In genomic region chr1:37041126-37041525, GRCm38 (mm10) we compare ENCODE assay signal across 22 mouse cellular contexts. TPM values are rescaled to one million over a fixed set of nuclear protein-coding genes. Genes with fewer than 3 reads are reported as not detected.
DNase-seq lines count a peak whose midpoint lies in the region; ATAC-seq and TF ChIP-seq lines count a peak whose summit lies in the region.
"Had no signal": no experiment of that assay in that cellular context is flagged by ENCODE, and none has a peak within 500 bp of the region (broad histone marks: within the 10 kb centered on the region; RNA-seq: fewer than 3 reads in every experiment).

No protein-coding gene starts in this region.

- no peaks in the 10 kb centered on the region for H3K27me3 ChIP-seq in intestine, embryonic 14.5 days (replicated peaks; ENCODE audit: control insufficient read depth, insufficient read depth, low read length)
- no peaks in the 10 kb centered on the region for H3K27me3 ChIP-seq in intestine, postnatal 0 days (replicated peaks; ENCODE audit: control insufficient read depth, insufficient read depth, low read length)
- no peaks in the 10 kb centered on the region for H3K27me3 ChIP-seq in liver, embryonic 15.5 days
- H3K27me3 ChIP-seq in stomach, embryonic 14.5 days (ENCODE audit: control insufficient read depth, insufficient read depth, low read length): no peaks in the 10 kb centered on the region
- H3K27me3 ChIP-seq in midbrain, embryonic 14.5 days (ENCODE audit: control insufficient read depth, insufficient read depth, low read length): no peaks in the 10 kb centered on the region
- H3K27me3 ChIP-seq: embryonic facial prominence, embryonic 12.5 days; hindbrain, embryonic 12.5 days; limb, embryonic 13.5 days; midbrain, embryonic 15.5 days; neural tube, embryonic 15.5 days had no signal

- no peak for TF ChIP-seq CTCF in intestine, postnatal 0 days (IDR thresholded peaks at IDR 0.05; ENCODE audit: low read depth)

- no peak overlapping the region for H3K4me3 ChIP-seq in intestine, embryonic 14.5 days (ENCODE audit: low read depth, low read length)
- H3K4me3 ChIP-seq in intestine, postnatal 0 days (ENCODE audit: low read depth, low read length): no peak overlapping the region
- H3K4me3 ChIP-seq in liver, embryonic 15.5 days (replicated peaks): no peak overlapping the region
- H3K4me3 ChIP-seq in stomach, embryonic 14.5 days (ENCODE audit: low read depth, low read length): no peak overlapping the region
- no peak overlapping the region for H3K4me3 ChIP-seq in midbrain, embryonic 14.5 days (replicated peaks; ENCODE audit: low read depth, low read length)
- H3K4me3 ChIP-seq: embryonic facial prominence, embryonic 12.5 days; erythroblast, embryonic 14.5 days; heart, embryonic 10.5 days; hindbrain, embryonic 12.5 days; limb, embryonic 13.5 days; midbrain, embryonic 15.5 days; neural tube, embryonic 15.5 days had no signal

- H3K4me1 ChIP-seq in intestine, embryonic 14.5 days (replicated peaks; ENCODE audit: control insufficient read depth, insufficient read depth, low read length): 0 out of 2 replicates have a peak, but pooled peaks cover 3% of the 10 kb centered on the region
- H3K4me1 ChIP-seq in intestine, postnatal 0 days (replicated peaks; ENCODE audit: control insufficient read depth, insufficient read depth, low read length): no peaks in the 10 kb centered on the region
- no peaks in the 10 kb centered on the region for H3K4me1 ChIP-seq in liver, embryonic 15.5 days (replicated peaks)
- peaks cover 11% of the 10 kb centered on the region; the same call in 1 of the 2 replicates for H3K4me1 ChIP-seq in stomach, embryonic 14.5 days (ENCODE audit: control insufficient read depth, insufficient read depth, low read length)
- H3K4me1 ChIP-seq in midbrain, embryonic 14.5 days (ENCODE audit: control insufficient read depth, insufficient read depth, low read length): no peaks in the 10 kb centered on the region
- H3K4me1 ChIP-seq: heart, embryonic 10.5 days; hindbrain, embryonic 12.5 days; midbrain, embryonic 15.5 days; neural tube, embryonic 15.5 days had no signal

- H3K36me3 ChIP-seq in intestine, embryonic 14.5 days (ENCODE audit: control insufficient read depth, insufficient read depth, low read length): no peaks in the 10 kb centered on the region
- H3K36me3 ChIP-seq in intestine, postnatal 0 days (ENCODE audit: control insufficient read depth, insufficient read depth): no peaks in the 10 kb centered on the region
- H3K36me3 ChIP-seq in liver, embryonic 15.5 days (replicated peaks): no peaks in the 10 kb centered on the region
- no peaks in the 10 kb centered on the region for H3K36me3 ChIP-seq in stomach, embryonic 14.5 days (ENCODE audit: control insufficient read depth, insufficient read depth, low read length)
- H3K36me3 ChIP-seq in midbrain, embryonic 14.5 days (ENCODE audit: control insufficient read depth, insufficient read depth, low read length): no peaks in the 10 kb centered on the region
- H3K36me3 ChIP-seq: embryonic facial prominence, embryonic 12.5 days; heart, embryonic 10.5 days; hindbrain, embryonic 12.5 days; limb, embryonic 13.5 days; midbrain, embryonic 15.5 days; neural tube, embryonic 15.5 days had no signal

- no peak overlapping the region for H3K9ac ChIP-seq in intestine, embryonic 14.5 days (ENCODE audit: low read length)
- H3K9ac ChIP-seq in intestine, postnatal 0 days (ENCODE audit: low read depth, low read length): no peak overlapping the region
- no peak overlapping the region for H3K9ac ChIP-seq in liver, embryonic 15.5 days
- H3K9ac ChIP-seq in stomach, embryonic 14.5 days (replicated peaks; ENCODE audit: low read depth, low read length): no peak overlapping the region
- no peak overlapping the region for H3K9ac ChIP-seq in midbrain, embryonic 14.5 days (replicated peaks; ENCODE audit: low read length)
- H3K9ac ChIP-seq: embryonic facial prominence, embryonic 12.5 days; hindbrain, embryonic 12.5 days; limb, embryonic 13.5 days; midbrain, embryonic 15.5 days; neural tube, embryonic 15.5 days had no signal

- no peaks in the 10 kb centered on the region for H3K9me3 ChIP-seq in intestine, embryonic 14.5 days (ENCODE audit: control insufficient read depth, low read length)
- no peaks in the 10 kb centered on the region for H3K9me3 ChIP-seq in intestine, postnatal 0 days (ENCODE audit: control insufficient read depth)
- H3K9me3 ChIP-seq in liver, embryonic 15.5 days (replicated peaks): no peaks in the 10 kb centered on the region
- H3K9me3 ChIP-seq in stomach, embryonic 14.5 days (ENCODE audit: control insufficient read depth, low read depth, low read length): no peaks in the 10 kb centered on the region
- H3K9me3 ChIP-seq in midbrain, embryonic 14.5 days (ENCODE audit: control insufficient read depth, low read length): no peaks in the 10 kb centered on the region
- H3K9me3 ChIP-seq: embryonic facial prominence, embryonic 12.5 days; heart, embryonic 10.5 days; hindbrain, embryonic 12.5 days; limb, embryonic 13.5 days; midbrain, embryonic 15.5 days; neural tube, embryonic 15.5 days had no signal

- 0 out of 2 replicates have a peak, but pooled peaks have one; percentile 64 for ATAC-seq in intestine, embryonic 14.5 days (replicated peaks; ENCODE audit: low FRiP score, low TSS enrichment, low read depth)
- ATAC-seq in intestine, postnatal 0 days: peak; percentile 61; the same call in 1 of the 2 replicates
- peak; percentile 89 for ATAC-seq in liver, embryonic 15.5 days (ENCODE audit: insufficient read depth)
- ATAC-seq in stomach, embryonic 14.5 days (ENCODE audit: insufficient number of reproducible peaks, insufficient read depth, low FRiP score, low read depth): peak; percentile 71
- ATAC-seq in midbrain, embryonic 14.5 days (ENCODE audit: low FRiP score, low TSS enrichment): no peak
- no peak for ATAC-seq in megakaryocyte-erythroid progenitor cell, adult 5-6 weeks (replicated peaks; ENCODE audit: low FRiP score, low TSS enrichment, poor library complexity, severe bottlenecking)
- ATAC-seq: activated CD4-positive, CD25-positive, alpha-beta regulatory T cell, adult 4 months; forebrain, embryonic 16.5 days; inflammation-experienced regulatory T-cells, adult 6 months; midbrain, embryonic 15.5 days had no signal

- no peak overlapping the region for H3K27ac ChIP-seq in intestine, embryonic 14.5 days (ENCODE audit: low read depth)
- H3K27ac ChIP-seq in intestine, postnatal 0 days (ENCODE audit: low read depth, low read length): no peak overlapping the region
- no peak overlapping the region for H3K27ac ChIP-seq in liver, embryonic 15.5 days (replicated peaks)
- H3K27ac ChIP-seq in stomach, embryonic 14.5 days (ENCODE audit: low read length): no peak overlapping the region
- H3K27ac ChIP-seq in midbrain, embryonic 14.5 days (replicated peaks; ENCODE audit: low read depth, low read length): no peak overlapping the region
- H3K27ac ChIP-seq: embryonic facial prominence, embryonic 12.5 days; heart, embryonic 10.5 days; hindbrain, embryonic 12.5 days; limb, embryonic 13.5 days; midbrain, embryonic 15.5 days; neural tube, embryonic 15.5 days had no signal

- no peak for DNase-seq in intestine, embryonic 14.5 days (ENCODE audit: low spot score)
- no peak for DNase-seq in gastrocnemius, postnatal 36 days
- DNase-seq in midbrain, embryonic 14.5 days: no peak
- DNase-seq: adrenal gland, postnatal 14 days; cerebellum, adult 9-11 months; gastrocnemius, postnatal 25 days; thymus, postnatal 14 days had no signal

- intact Hi-C loops in gastrocnemius, postnatal 36 days (cut with DNase I): no loop called here

- WGBS in intestine, embryonic 14.5 days: 83% methylated on average over 7 of the region's 7 CpGs
- WGBS in intestine, postnatal 0 days: 61% methylated on average over 7 of the region's 7 CpGs
- 72% methylated on average over 7 of the region's 7 CpGs for WGBS in liver, embryonic 15.5 days (ENCODE audit: insufficient replicate concordance)
- WGBS in stomach, embryonic 14.5 days: 72% methylated on average over 7 of the region's 7 CpGs
- WGBS in midbrain, embryonic 14.5 days: 92% methylated on average over 7 of the region's 7 CpGs

- no peak overlapping the region for H3K4me2 ChIP-seq in intestine, embryonic 14.5 days (ENCODE audit: low read length)
- H3K4me2 ChIP-seq in intestine, postnatal 0 days (replicated peaks; ENCODE audit: low read depth): no peak overlapping the region
- no peak overlapping the region for H3K4me2 ChIP-seq in liver, embryonic 15.5 days
- no peak overlapping the region for H3K4me2 ChIP-seq in stomach, embryonic 14.5 days (replicated peaks; ENCODE audit: low read depth, low read length)
- H3K4me2 ChIP-seq in midbrain, embryonic 14.5 days (ENCODE audit: low read length): no peak overlapping the region
- H3K4me2 ChIP-seq: embryonic facial prominence, embryonic 12.5 days; hindbrain, embryonic 12.5 days; limb, embryonic 13.5 days; midbrain, embryonic 15.5 days; neural tube, embryonic 15.5 days had no signal

RNA-seq across cellular contexts. Expression of gene Vwa3b, which starts 14.7 kb away (rescaled TPM):
- polyA plus RNA-seq in intestine, embryonic 14.5 days (2014; fragmentation: Nextera tagmentation; extraction: Ambion mirVana): 0.93 and 2.8 TPM in 2 replicates
- polyA plus RNA-seq in intestine, postnatal 0 days (2015; fragmentation: Nextera tagmentation; extraction: Ambion mirVana): 1.1 and 1.2 TPM in 2 replicates
- polyA plus RNA-seq in liver, embryonic 15.5 days (2015; fragmentation: Nextera tagmentation; extraction: Ambion mirVana): not detected in 2 replicates
- polyA plus RNA-seq in stomach, embryonic 14.5 days (2014; fragmentation: Nextera tagmentation; extraction: Ambion mirVana): 1.3 and 1.4 TPM in 2 replicates
- total RNA-seq in gastrocnemius, postnatal 36 days (2021): 10 to 100 TPM; 57.5 to 64.5 TPM
- polyA plus RNA-seq in midbrain, embryonic 14.5 days (2014; fragmentation: Nextera tagmentation; extraction: Ambion mirVana): 0.34 and 0.54 TPM in 2 replicates
- total RNA-seq in megakaryocyte-erythroid progenitor cell, adult 5-6 weeks (2014; fragmentation: Nextera tagmentation): not detected in 2 replicates
- total RNA-seq in megakaryocyte-erythroid progenitor cell, adult 5-6 weeks (2017): not detected in 2 replicates
- polyA plus RNA-seq: C2C12; erythroblast, embryonic 14.5 days; heart, embryonic 10.5 days had no signal

Comparison
In these comparisons a context has a peak if more than half of its experiments do, and no peak if none do; other contexts are left out.
1. ATAC-seq: peak in intestine, embryonic 14.5 days (single experiment), intestine, postnatal 0 days (single experiment), liver, embryonic 15.5 days (single experiment) and stomach, embryonic 14.5 days (single experiment); none in midbrain, embryonic 14.5 days (single experiment) and megakaryocyte-erythroid progenitor cell, adult 5-6 weeks (single experiment).